Mouse (Mus musculus) lung, postnatal 0 days (tissue): ENCODE data around the gene Map4k5.

Source experiments
- CTCF ChIP-seq: IDR thresholded peaks from 2 replicates; pipeline ENCODE4 v1.5.1; 2016; ENCODE audit warnings: antibody characterized with exemption, mild to moderate bottlenecking
- EP300 ChIP-seq: IDR thresholded peaks from 2 replicates; pipeline ENCODE4 v1.6.1; 2016; ENCODE audit warnings: antibody characterized with exemption, mild to moderate bottlenecking, control low read depth

GRCm38 (mm10) chr12:69781935-69782650 lies 110.9 kb downstream of the Map4k5 start:
- TF ChIP-seq EP300 (no peak), CTCF (no peak)
